Mouse (Mus musculus): ENCODE data around the gene Abcc12.

DNA sequence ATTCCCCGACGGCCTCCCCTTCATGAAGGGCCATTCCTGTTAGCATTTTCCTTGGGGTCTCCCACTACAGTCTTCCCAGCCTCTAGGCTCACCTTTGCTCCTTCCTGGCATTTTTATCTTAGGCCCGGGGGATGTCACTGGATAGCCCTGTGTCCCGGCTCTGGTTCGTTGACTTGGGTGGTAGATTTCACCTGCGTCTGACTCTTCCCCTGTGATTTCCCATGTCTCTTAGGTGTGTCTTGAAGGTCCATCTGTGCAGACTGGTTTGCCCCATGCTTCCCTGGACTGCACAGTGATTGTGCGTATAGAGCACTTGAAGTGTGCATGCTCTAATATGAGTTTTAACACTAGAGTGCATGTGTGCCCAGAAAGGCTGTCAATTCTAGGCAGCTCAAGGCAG, 44.4 kb upstream of the Abcc12 start:
- TF ChIP-seq CTCF (IDR thresholded peaks at IDR 0.05; ENCODE audit: low read depth, low read length) (no peak), GATA1 (IDR thresholded peaks at IDR 0.05; ENCODE audit: borderline replicate concordance, low read length) (no peak), POLR2AphosphoS5 (IDR thresholded peaks at IDR 0.05; ENCODE audit: insufficient replicate concordance, low read depth, low read length) (no peak), TAL1 (conservative IDR thresholded peaks at IDR 0.05; ENCODE audit: low read depth, low read length) (no peak)
